Mouse (Mus musculus) bone marrow macrophage, adult 2 months (primary cell): ENCODE measurements around the gene D430019H16Rik.

Experiments used
- CTCF ChIP-seq: IDR thresholded peaks from 2 replicates; pipeline ENCODE4 v1.5.1; 2012; ENCODE audit warnings: low read depth, mild to moderate bottlenecking, low read length, moderate library complexity
- POLR2A ChIP-seq: IDR thresholded peaks from 2 replicates; pipeline ENCODE4 v1.6.1; 2012; ENCODE audit warnings: mild to moderate bottlenecking, low read depth, low read length, borderline replicate concordance

- TF ChIP-seq POLR2A (no peak), CTCF (no peak)
Measured at GRCm38 (mm10) chr12:105542513-105542912, 88.9 kb downstream of the D430019H16Rik start.
